15 mouse cellular contexts compared by ENCODE assay signal in the genomic region with DNA sequence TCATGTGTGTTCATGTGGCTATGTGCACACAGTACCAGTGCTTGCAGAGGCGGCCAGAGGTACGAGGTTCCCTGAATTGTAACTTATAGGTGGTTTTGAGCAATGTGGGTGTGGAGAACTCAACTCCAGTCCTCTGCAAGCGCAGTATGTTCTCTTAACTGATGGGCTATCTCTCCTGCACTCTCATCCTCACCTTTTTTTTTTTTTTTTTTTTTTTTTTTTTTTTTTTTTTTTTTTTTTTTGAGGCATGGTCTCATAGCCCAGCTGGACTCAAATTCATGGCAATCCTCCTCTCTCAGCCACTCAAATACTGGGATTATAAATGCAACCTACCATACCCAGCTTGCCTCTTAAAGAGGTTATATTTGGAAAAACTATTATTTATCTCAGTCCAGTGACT.
"Had no signal": no experiment of that assay in that cellular context is flagged by ENCODE, and none has a peak within 500 bp of the region (broad histone marks: within the 10 kb centered on the region; RNA-seq: fewer than 3 reads in every experiment).

No protein-coding gene starts in this region.

- ATAC-seq: midbrain, embryonic 16.5 days had no signal

- H3K9me3 ChIP-seq: midbrain, embryonic 10.5 days; midbrain, embryonic 12.5 days; neural tube, embryonic 12.5 days; stomach, embryonic 15.5 days had no signal

- H3K4me2 ChIP-seq: lung, embryonic 14.5 days; midbrain, embryonic 12.5 days; neural tube, embryonic 12.5 days; stomach, embryonic 15.5 days had no signal

- H3K4me1 ChIP-seq: midbrain, embryonic 10.5 days; neural tube, embryonic 12.5 days had no signal

- DNase-seq: lung, adult 18-20 months; lung, embryonic 14.5 days; lung, postnatal 10 days; lung, postnatal 4 days; midbrain, embryonic 14.5 days; right cerebral cortex, postnatal 14 days; thymus, adult 2 months; thymus, postnatal 25 days had no signal

- H3K27me3 ChIP-seq: midbrain, embryonic 12.5 days; neural tube, embryonic 12.5 days; stomach, embryonic 15.5 days had no signal

- H3K9ac ChIP-seq: liver, embryonic 14.5 days; lung, embryonic 14.5 days; midbrain, embryonic 12.5 days; neural tube, embryonic 12.5 days; stomach, embryonic 15.5 days had no signal

- H3K27ac ChIP-seq: liver, embryonic 14.5 days; midbrain, embryonic 10.5 days; midbrain, embryonic 12.5 days; neural tube, embryonic 12.5 days; stomach, embryonic 15.5 days; stomach, postnatal 0 days had no signal

- H3K4me3 ChIP-seq: midbrain, embryonic 10.5 days; midbrain, embryonic 12.5 days; neural tube, embryonic 12.5 days; stomach, embryonic 15.5 days had no signal
